Mouse (Mus musculus) liver, embryonic 15.5 days (tissue): ENCODE data around the gene Peak1. TPM values are rescaled to one million over a fixed set of nuclear protein-coding genes. Genes with fewer than 3 reads are reported as not detected.

Source experiments
- ATAC-seq: fragments of 200-750 bp; cut with Nextera tagmentation; 2 replicates; pipeline ENCODE4 v1.8.0; 2017; ENCODE audit warnings: moderate number of reproducible peaks, mild to moderate bottlenecking, moderate library complexity; ENCODE audit not compliant: insufficient read depth
- H3K27ac ChIP-seq: fragments of 300-500 bp; sonication (generic); replicated peaks from 2 replicates; pipeline ENCODE4 v1.5.1; 2015; ENCODE audit warnings: mild to moderate bottlenecking, inconsistent platforms
- H3K27me3 ChIP-seq: fragments of 300-500 bp; sonication (generic); 2 replicates; pipeline ENCODE4 v1.6.1; 2015; ENCODE audit warnings: mild to moderate bottlenecking, inconsistent platforms
- H3K36me3 ChIP-seq: fragments of 300-500 bp; sonication (generic); replicated peaks from 2 replicates; pipeline ENCODE4 v1.6.1; 2015; ENCODE audit warnings: moderate library complexity, mild to moderate bottlenecking, inconsistent platforms
- H3K4me1 ChIP-seq: fragments of 300-500 bp; sonication (generic); replicated peaks from 2 replicates; pipeline ENCODE4 v1.6.1; 2015; ENCODE audit warnings: inconsistent platforms
- H3K4me2 ChIP-seq: fragments of 300-500 bp; sonication (generic); 2 replicates; pipeline ENCODE4 v1.6.1; 2015; ENCODE audit warnings: moderate library complexity, mild to moderate bottlenecking, inconsistent platforms
- H3K4me3 ChIP-seq: fragments of 300-500 bp; sonication (generic); replicated peaks from 2 replicates; pipeline ENCODE4 v1.5.1; 2015; ENCODE audit warnings: mild to moderate bottlenecking, inconsistent platforms
- H3K9ac ChIP-seq: fragments of 300-500 bp; sonication (generic); 2 replicates; pipeline ENCODE4 v1.6.1; 2015; ENCODE audit warnings: moderate library complexity, mild to moderate bottlenecking, inconsistent platforms
- H3K9me3 ChIP-seq: fragments of 300-500 bp; sonication (generic); replicated peaks from 2 replicates; pipeline ENCODE4 v1.6.1; 2016; ENCODE audit warnings: inconsistent platforms
- WGBS: fragments of 180-500 bp; shearing (Covaris S2); methylation state at CpG from one replicate; pipeline ENCODE4 v1.1.7; 2015; ENCODE audit warnings: mixed read lengths; ENCODE audit not compliant: insufficient replicate concordance; 5-methylcytosine and 5-hydroxymethylcytosine counted together
- polyA plus RNA-seq: library from polyadenylated mRNA; unstranded; fragments of >200 nt; fragmentation: Nextera tagmentation; extraction: Ambion mirVana; gene quantifications from 2 replicates; pipeline ENCODE4 v1.2.1, GENCODE M21; 2015

The Peak1 gene
- 2.4 and 2.8 TPM in 2 replicates for polyA plus RNA-seq

DNA sequence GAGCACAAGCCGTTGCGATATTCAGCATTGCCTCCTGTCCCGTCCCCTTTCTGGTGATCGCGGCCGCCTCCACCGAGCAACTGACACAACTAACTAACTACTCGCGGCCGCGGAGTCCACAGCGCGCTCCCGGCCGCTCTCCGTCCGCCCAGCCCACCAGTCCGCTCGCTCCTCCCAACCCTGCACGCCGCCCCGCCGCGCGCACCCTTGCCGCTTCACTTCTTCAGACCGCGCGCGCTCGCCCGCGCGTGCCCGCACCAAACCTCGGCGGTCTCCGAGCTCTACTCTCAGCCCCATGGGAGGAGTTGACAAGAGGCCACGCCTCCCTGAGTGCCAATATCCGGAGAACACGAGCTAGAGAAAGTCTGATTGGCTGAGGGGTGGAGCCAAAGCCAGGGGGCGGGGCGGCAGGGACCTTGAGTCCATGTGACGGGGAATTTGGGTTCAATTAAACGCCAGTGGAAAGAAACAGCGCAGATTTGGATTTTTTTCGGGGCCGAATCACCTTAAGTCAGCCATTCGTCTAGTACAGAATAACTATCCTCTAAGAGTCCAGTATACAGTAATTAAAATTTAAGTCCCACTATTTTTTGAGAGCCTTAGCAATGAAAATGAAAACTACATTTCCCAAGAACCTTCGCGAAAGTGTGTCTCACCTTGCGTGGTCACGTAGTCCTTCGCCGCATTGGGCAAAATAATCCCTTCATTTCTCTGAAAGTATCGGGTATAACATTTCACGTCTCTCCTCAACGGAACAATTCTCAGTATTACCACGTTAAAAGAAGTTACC lies at the start of gene Peak1, which contains the start of gene Hmg20a:
Gene Peak1 (minus strand): TSS at position 120 of the 790 bp plus-strand sequence.
Gene Hmg20a (plus strand): TSS at position 662 of the 790 bp plus-strand sequence.
- ATAC-seq = peak; percentile 97
- H3K4me3 ChIP-seq = peak within 1 kb of the TSS; percentile 86
- no peaks in the 10 kb centered on the region for H3K27me3 ChIP-seq
- no peaks in the 10 kb centered on the region for H3K9me3 ChIP-seq
- peak within 1 kb of the TSS; percentile 87 for H3K9ac ChIP-seq
- H3K27ac ChIP-seq = peak within 1 kb of the TSS; percentile 85
- H3K36me3 ChIP-seq = no peaks in the 10 kb centered on the region
- peak within 1 kb of the TSS; percentile 99 for H3K4me2 ChIP-seq
- under 1% methylated on average over 59 of the region's 59 CpGs for WGBS
- H3K4me1 ChIP-seq = peaks cover 48% of the 10 kb centered on the region

DNA sequence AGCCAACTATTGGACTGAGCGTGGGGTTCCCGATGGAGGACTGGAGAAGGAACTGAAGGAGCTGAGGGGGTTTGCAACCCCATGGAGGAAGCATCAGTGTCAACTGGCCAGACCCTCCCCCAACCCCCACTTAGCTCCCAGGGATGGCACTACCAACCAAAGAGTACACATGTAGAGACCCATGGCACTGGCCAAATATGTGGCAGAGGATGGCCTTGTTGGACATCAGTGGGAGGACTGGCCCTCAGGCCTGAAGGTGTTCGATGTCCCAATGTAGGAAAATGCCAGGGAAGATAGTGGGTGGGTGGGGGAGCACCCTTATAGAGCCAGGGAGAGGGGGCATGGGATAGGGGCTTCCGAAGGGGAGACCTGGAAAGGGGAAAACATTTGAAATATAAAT lies 48.4 kb upstream of the Peak1 start:
- Histone ChIP-seq H3K4me2 (no peak overlapping the region), H3K9ac (no peak overlapping the region), H3K9me3 (no peaks in the 10 kb centered on the region), H3K27ac (no peak overlapping the region), H3K4me3 (no peak overlapping the region), H3K27me3 (no peaks in the 10 kb centered on the region), H3K36me3 (0 out of 2 replicates have a peak, but pooled peaks cover 12% of the 10 kb centered on the region), H3K4me1 (peaks cover 5% of the 10 kb centered on the region)
- WGBS = 70% methylated on average over 4 of the region's 4 CpGs
- no peak for ATAC-seq

DNA sequence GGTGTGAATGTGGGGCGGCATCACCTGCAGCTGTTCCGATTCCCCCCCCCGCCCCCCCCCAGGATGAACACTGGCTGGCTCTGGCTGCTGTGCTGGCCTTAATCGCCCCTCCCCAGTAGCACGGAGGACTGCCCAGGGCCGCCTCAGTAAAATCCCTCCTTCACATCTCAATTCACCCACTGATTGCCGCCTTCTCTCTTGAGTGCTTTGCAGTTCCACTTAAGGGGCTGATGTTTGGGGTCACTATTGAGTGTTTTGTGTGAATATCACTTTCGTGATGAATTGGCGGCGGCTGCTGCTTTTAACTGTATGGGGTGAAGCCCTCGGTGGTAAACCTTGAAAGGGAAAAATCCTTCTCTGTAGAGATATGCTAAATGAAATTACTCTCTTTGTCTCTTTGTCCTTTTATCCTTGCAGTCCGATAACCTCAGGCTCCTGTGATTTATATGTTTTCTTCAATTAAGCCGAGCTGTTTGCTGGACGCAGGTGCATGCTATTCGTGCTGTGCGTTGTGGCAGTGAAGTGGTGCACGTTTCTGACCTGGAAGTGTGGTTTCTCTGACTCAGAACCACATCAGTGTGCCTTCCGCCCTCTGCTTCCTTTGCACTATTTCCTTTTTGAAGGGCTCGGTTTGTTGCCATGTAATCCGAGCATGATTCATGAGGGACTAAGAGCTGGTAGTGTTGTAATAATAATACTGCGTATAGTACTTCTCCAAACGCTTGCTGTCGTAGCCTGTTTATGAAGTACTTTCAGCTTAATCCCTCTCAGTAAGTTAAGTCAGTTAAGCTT lies 47.2 kb upstream of the Peak1 start:
- peaks cover 5% of the 10 kb centered on the region for H3K4me1 ChIP-seq
- no peaks in the 10 kb centered on the region for H3K9me3 ChIP-seq
- peak overlapping the region; percentile 19 for H3K4me2 ChIP-seq
- H3K36me3 ChIP-seq = 0 out of 2 replicates have a peak, but pooled peaks cover 12% of the 10 kb centered on the region
- WGBS = 24% methylated on average over 23 of the region's 23 CpGs
- no peak for ATAC-seq
- peak overlapping the region; percentile 29 for H3K27ac ChIP-seq
- H3K27me3 ChIP-seq = no peaks in the 10 kb centered on the region
- H3K4me3 ChIP-seq = no peak overlapping the region
- no peak overlapping the region for H3K9ac ChIP-seq

DNA sequence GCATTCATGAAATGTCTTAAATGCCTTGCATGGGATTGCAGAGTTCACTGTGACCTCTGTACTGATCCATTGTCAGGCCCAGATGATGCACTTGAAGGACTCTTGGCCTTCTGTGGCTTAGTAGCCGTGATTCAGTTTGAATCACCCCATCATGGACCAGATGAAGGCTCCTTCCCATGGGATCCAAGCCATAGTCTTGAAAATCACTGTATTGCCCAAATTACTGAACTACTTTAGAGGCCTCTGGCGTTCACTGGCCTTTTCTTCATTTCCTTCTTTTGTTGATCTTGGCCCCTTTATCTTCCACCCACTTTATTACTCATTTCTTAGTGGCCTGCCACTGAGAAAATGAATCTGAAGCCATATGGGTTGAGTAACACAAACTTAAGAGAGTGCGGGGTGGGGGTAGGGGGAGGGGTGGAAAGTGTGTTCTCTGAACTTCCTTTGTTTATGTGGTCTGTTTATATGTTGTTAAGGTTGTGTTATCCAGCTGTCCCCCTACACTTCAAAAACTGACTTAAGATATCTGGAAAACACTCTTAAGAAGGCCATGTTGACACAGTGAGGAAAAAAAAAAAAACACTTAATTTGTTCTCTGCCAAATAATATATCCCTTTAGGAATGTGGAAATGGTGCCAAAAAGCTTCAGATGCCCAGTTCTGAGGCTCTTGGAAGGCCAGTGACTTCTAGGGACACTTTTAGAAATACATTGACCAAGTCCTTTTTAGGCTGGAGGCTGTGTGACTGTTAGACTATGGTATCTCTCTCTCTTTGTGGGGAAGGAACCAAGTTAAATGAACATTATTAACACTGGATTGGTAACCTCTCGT lies 46.0 kb upstream of the Peak1 start:
- Histone ChIP-seq H3K27ac (no peak overlapping the region), H3K4me3 (no peak overlapping the region), H3K27me3 (no peaks in the 10 kb centered on the region), H3K4me1 (peaks cover 5% of the 10 kb centered on the region), H3K4me2 (no peak overlapping the region), H3K9me3 (no peaks in the 10 kb centered on the region), H3K36me3 (0 out of 2 replicates have a peak, but pooled peaks cover 6% of the 10 kb centered on the region), H3K9ac (no peak overlapping the region)
- WGBS = 44% methylated on average over 4 of the region's 4 CpGs
- ATAC-seq = no peak

DNA sequence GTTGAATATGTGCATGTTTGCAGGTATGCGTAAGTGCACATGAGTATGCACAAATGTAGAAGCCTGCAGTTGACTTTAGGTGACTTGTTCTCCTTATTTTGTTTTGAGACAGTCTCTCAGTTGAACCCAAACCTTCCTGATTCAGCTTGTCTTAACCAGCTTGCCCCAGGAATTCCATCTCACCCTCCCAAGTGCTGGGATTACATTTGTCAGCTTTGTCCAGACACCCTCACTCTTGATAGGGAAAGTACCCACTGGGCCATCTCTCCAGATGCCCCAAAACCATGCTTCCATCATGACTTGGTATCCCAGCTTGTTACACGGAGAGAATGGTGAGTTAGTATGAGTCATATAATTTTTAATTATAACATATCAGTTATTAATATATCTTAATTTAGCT lies 45.2 kb upstream of the Peak1 start:
- 0 out of 2 replicates have a peak, but pooled peaks cover 5% of the 10 kb centered on the region for H3K36me3 ChIP-seq
- H3K9ac ChIP-seq = no peak overlapping the region
- no peak overlapping the region for H3K4me2 ChIP-seq
- H3K9me3 ChIP-seq = no peaks in the 10 kb centered on the region
- no peak for ATAC-seq
- H3K27me3 ChIP-seq = no peaks in the 10 kb centered on the region
- H3K4me3 ChIP-seq = no peak overlapping the region
- WGBS = 72% methylated on average over 2 of the region's 2 CpGs
- H3K27ac ChIP-seq = no peak overlapping the region
- H3K4me1 ChIP-seq = peaks cover 5% of the 10 kb centered on the region

DNA sequence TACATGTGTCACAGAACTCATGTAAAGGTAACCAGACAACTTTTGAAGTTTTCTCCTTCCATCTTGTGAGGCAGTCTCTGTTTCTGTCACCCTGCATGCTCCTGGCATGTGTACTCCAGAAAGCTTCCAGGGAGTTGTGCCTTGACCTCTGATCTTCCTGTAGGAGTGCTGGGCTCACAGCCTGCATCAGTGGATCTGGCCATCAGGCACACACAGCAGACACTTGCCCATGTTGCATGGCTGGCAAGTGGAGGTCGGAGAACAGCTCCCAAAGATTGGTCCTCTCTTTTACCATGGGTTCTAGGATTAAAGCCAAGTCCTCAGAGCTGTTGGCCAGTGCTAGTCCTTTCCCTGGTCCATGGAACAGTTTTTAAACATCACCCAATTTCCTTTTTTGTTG lies 44.7 kb upstream of the Peak1 start:
- ATAC-seq = no peak

DNA sequence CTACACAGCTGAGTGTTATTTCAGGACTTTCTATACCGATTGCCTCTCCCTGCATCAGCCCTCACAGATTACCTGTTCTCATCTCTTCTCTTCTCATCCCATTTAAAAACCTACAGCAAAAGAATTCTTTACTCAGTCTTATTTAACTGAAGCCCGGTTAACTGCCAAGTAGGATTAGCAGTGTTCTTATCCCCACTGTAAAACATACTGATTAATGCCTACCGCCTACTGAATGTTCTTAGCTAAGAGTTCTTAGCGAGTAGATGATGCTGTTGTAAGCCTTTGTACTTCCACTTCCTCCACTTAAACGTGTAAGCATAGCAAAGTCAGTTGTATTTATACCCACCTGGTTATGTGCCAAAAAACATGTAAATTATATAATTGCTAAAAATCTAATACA lies 43.1 kb upstream of the Peak1 start:
- Histone ChIP-seq H3K4me1 (peaks cover 5% of the 10 kb centered on the region), H3K27me3 (no peaks in the 10 kb centered on the region), H3K4me2 (no peak overlapping the region), H3K36me3 (no peaks in the 10 kb centered on the region), H3K27ac (no peak overlapping the region), H3K9ac (no peak overlapping the region), H3K9me3 (no peaks in the 10 kb centered on the region), H3K4me3 (no peak overlapping the region)
- no peak for ATAC-seq
- 63% methylated on average over 5 of the region's 5 CpGs for WGBS

More for the DNA sequence above, 44.7 kb upstream of the Peak1 start:
- H3K9me3 ChIP-seq = no peaks in the 10 kb centered on the region
- H3K9ac ChIP-seq = no peak overlapping the region
- H3K4me2 ChIP-seq = no peak overlapping the region
- H3K4me3 ChIP-seq = no peak overlapping the region
- 0 out of 2 replicates have a peak, but pooled peaks cover under 1% of the 10 kb centered on the region for H3K36me3 ChIP-seq
- H3K27me3 ChIP-seq = no peaks in the 10 kb centered on the region
- WGBS = 65% methylated on average over 1 of the region's 1 CpGs
- H3K27ac ChIP-seq = no peak overlapping the region
- peaks cover 5% of the 10 kb centered on the region for H3K4me1 ChIP-seq

DNA sequence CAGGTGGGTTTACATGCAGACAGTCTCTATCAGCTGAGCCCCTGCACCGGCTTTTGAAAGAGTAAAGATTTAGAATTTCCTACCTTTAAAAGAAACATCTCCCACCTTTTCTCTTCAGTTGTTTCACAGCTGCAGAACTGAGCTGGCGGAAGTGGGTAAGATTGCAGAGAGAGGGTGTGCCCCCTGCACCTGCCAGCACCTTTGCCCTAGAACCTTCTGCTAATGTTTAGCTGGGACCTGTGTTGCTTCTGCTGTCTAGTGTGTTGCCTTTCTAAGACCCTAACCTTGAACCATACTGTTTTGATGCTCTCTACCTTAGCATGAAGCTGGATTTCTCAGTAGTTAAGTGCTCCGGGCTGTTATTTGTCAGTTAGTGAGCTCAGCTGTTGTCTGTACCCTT lies 38.6 kb upstream of the Peak1 start:
- no peak overlapping the region for H3K4me3 ChIP-seq
- H3K36me3 ChIP-seq = no peaks in the 10 kb centered on the region
- no peaks in the 10 kb centered on the region for H3K9me3 ChIP-seq
- no peak overlapping the region for H3K4me2 ChIP-seq
- no peak overlapping the region for H3K27ac ChIP-seq
- H3K4me1 ChIP-seq = peaks cover 16% of the 10 kb centered on the region
- H3K9ac ChIP-seq = no peak overlapping the region
- no peaks in the 10 kb centered on the region for H3K27me3 ChIP-seq
- WGBS = 65% methylated on average over 3 of the region's 3 CpGs
- ATAC-seq = no peak

DNA sequence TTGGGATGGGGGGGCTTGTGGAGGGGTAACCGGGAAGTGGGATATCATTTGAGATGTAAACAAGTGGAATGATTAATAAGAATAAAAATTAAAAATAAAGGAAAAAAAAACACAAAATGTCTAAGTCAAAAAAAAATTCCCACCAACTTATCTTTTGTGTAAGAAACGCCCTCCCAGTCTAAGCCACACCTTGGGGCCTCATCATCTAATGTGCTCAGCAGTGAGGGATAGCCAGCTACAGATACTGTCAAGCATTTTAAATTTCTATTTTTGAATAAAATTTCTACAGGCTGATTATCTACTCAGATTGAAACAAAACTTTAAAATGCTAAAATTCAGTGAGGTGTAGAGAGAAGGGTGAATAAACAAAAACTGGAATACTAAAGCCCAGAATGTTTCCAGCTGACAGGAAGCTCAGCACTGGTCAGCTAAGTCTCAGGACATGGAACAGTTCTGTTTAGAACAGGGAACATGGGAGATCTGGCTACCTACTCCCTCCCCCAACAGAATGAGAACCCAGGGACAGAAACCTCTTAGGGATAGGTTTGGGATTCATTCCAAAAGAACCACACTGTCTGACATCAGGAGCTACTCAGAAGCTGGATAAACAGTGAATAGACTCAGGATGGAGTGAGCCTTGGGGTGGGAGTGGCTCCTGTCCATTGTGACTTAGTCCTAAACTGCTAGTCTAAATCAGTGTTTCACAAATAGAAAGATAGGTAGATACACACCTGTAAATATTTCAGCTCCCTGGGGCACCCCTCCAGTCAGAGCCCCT lies 35.4 kb upstream of the Peak1 start:
- ATAC-seq = peak; percentile 49; the same call in 1 of the 2 replicates
- Histone ChIP-seq H3K4me2 (peak overlapping the region; percentile 32; the same call in 1 of the 2 replicates), H3K4me3 (no peak overlapping the region), H3K9ac (no peak overlapping the region), H3K27ac (no peak overlapping the region), H3K36me3 (no peaks in the 10 kb centered on the region), H3K4me1 (peaks cover 16% of the 10 kb centered on the region), H3K9me3 (no peaks in the 10 kb centered on the region), H3K27me3 (no peaks in the 10 kb centered on the region)
- 59% methylated on average over 2 of the region's 2 CpGs for WGBS

DNA sequence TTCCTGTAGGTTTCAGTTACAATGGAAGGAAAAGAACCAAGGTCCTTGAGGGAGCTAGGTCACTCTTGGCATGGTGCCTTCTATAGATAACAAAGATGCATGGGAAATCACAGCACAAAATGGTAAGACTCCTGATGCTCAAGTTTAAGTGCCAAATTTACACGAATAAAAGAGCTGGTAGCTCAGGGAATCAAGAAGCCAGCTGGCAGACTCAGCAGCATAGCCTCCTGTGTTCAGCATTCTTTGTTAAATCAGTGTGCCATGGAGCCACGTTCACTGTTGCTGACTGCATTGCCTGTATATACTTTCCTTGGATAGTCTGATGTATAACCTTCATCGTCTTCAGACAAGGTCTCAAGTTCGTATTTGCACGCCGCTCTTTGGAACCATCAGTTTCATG lies 33.7 kb upstream of the Peak1 start:
- no peak overlapping the region for H3K4me3 ChIP-seq
- 81% methylated on average over 6 of the region's 6 CpGs for WGBS
- no peak for ATAC-seq
- no peaks in the 10 kb centered on the region for H3K36me3 ChIP-seq
- H3K27me3 ChIP-seq = no peaks in the 10 kb centered on the region
- no peak overlapping the region for H3K9ac ChIP-seq
- H3K4me2 ChIP-seq = no peak overlapping the region
- no peaks in the 10 kb centered on the region for H3K9me3 ChIP-seq
- H3K4me1 ChIP-seq = peaks cover 16% of the 10 kb centered on the region
- H3K27ac ChIP-seq = no peak overlapping the region
